Mouse (Mus musculus) small intestine, adult 2 months (tissue): Measurements from ENCODE around the gene Ppp1r12a. TPM values are rescaled to one million over a fixed set of nuclear protein-coding genes. Genes with fewer than 3 reads are reported as not detected.

ENCODE experiments used
- H3K27ac ChIP-seq: fragments of 200-500 bp; 2 replicates; pipeline ENCODE4 v1.5.1; 2012; ENCODE audit warnings: low read depth, low read length, control low read depth, inconsistent platforms; ENCODE audit not compliant: insufficient read depth
- H3K27me3 ChIP-seq: fragments of 200-500 bp; 2 replicates; pipeline ENCODE4 v1.6.1; 2012; ENCODE audit warnings: mild to moderate bottlenecking, moderate library complexity, low read length, inconsistent platforms; ENCODE audit not compliant: control insufficient read depth, insufficient read depth
- H3K36me3 ChIP-seq: fragments of 200-500 bp; 2 replicates; pipeline ENCODE4 v1.6.1; 2012; ENCODE audit warnings: mild to moderate bottlenecking, low read length, control low read depth, inconsistent platforms; ENCODE audit not compliant: control insufficient read depth, insufficient read depth
- H3K4me1 ChIP-seq: fragments of 200-500 bp; 2 replicates; pipeline ENCODE4 v1.6.1; 2012; ENCODE audit warnings: low read length, inconsistent platforms, mixed read lengths; ENCODE audit not compliant: control insufficient read depth, insufficient read depth, insufficient read length
- H3K4me3 ChIP-seq: fragments of 200-500 bp; 2 replicates; pipeline ENCODE4 v1.5.1; 2012; ENCODE audit warnings: low read depth, mild to moderate bottlenecking, control low read depth, inconsistent platforms, low read length, moderate library complexity
- CTCF ChIP-seq: fragments of 200-500 bp; IDR thresholded peaks from 2 replicates; pipeline ENCODE4 v1.5.1; 2012; ENCODE audit warnings: low read depth, mild to moderate bottlenecking, control low read depth, inconsistent platforms, low read length, moderate library complexity, mixed read lengths; ENCODE audit not compliant: insufficient replicate concordance, insufficient read length; ENCODE audit errors: extremely low read depth
- POLR2A ChIP-seq: fragments of 200-500 bp; IDR thresholded peaks from 2 replicates; pipeline ENCODE4 v1.6.1; 2012; ENCODE audit warnings: low read depth, mild to moderate bottlenecking, control low read depth, inconsistent platforms, low read length, moderate library complexity
- WGBS: fragments of 180-500 bp; shearing (Covaris S2); methylation state at CpG from one replicate; pipeline ENCODE4 v1.1.7; 2018; 5-methylcytosine and 5-hydroxymethylcytosine counted together
- polyA plus RNA-seq: library from polyadenylated mRNA; depleted of rRNA; stranded (reverse); fragments of >200 nt; gene quantifications from 2 replicates; pipeline ENCODE4 v1.2.3, GENCODE M21; 2012

The Ppp1r12a gene
- polyA plus RNA-seq, 1 experiment = 16.0 TPM

GRCm38 (mm10) chr10:108178285-108178848 lies 16.4 kb downstream of the Ppp1r12a start:
- Histone ChIP-seq H3K4me3 (no peak overlapping the region), H3K27ac (no peak overlapping the region), H3K4me1 (peaks cover 7% of the 10 kb centered on the region; the same call in 1 of the 2 replicates), H3K36me3 (no peaks in the 10 kb centered on the region), H3K27me3 (no peaks in the 10 kb centered on the region)
- TF ChIP-seq CTCF = no peak
- TF ChIP-seq POLR2A = no peak
- 61% methylated on average over 6 of the region's 6 CpGs for WGBS

- 43% methylated on average over 3 of the region's 3 CpGs for WGBS
- H3K27ac ChIP-seq = no peak overlapping the region
- TF ChIP-seq CTCF = no peak
- TF ChIP-seq POLR2A = no peak
Observed at GRCm38 (mm10) chr10:108179404-108179803, 17.4 kb downstream of the Ppp1r12a start.

GRCm38 (mm10) chr10:108180313-108180712 lies 18.3 kb downstream of the Ppp1r12a start:
- no peak overlapping the region for H3K4me3 ChIP-seq
- peaks cover 6% of the 10 kb centered on the region; the same call in 1 of the 2 replicates for H3K4me1 ChIP-seq
- H3K27me3 ChIP-seq = no peaks in the 10 kb centered on the region
- no peaks in the 10 kb centered on the region for H3K36me3 ChIP-seq
- no peak overlapping the region for H3K27ac ChIP-seq
- 78% methylated on average over 2 of the region's 2 CpGs for WGBS
- TF ChIP-seq CTCF (no peak), POLR2A (no peak)

More at GRCm38 (mm10) chr10:108179404-108179803, 17.4 kb downstream of the Ppp1r12a start:
- Histone ChIP-seq H3K4me1 (peaks cover 6% of the 10 kb centered on the region; the same call in 1 of the 2 replicates), H3K4me3 (no peak overlapping the region), H3K36me3 (no peaks in the 10 kb centered on the region), H3K27me3 (no peaks in the 10 kb centered on the region)

- WGBS = 69% methylated on average over 3 of the region's 3 CpGs
- Histone ChIP-seq H3K27ac (no peak overlapping the region), H3K36me3 (no peaks in the 10 kb centered on the region), H3K4me1 (peaks cover 6% of the 10 kb centered on the region; the same call in 1 of the 2 replicates), H3K4me3 (no peak overlapping the region), H3K27me3 (no peaks in the 10 kb centered on the region)
- TF ChIP-seq POLR2A (no peak), CTCF (no peak)
Observed at GRCm38 (mm10) chr10:108181893-108182292, 19.9 kb downstream of the Ppp1r12a start.

- H3K4me3 ChIP-seq = no peak overlapping the region
- H3K27me3 ChIP-seq = no peaks in the 10 kb centered on the region
- H3K27ac ChIP-seq = no peak overlapping the region
- H3K4me1 ChIP-seq = peaks cover 6% of the 10 kb centered on the region; the same call in 1 of the 2 replicates
- WGBS = 80% methylated on average over 4 of the region's 4 CpGs
- no peaks in the 10 kb centered on the region for H3K36me3 ChIP-seq
- TF ChIP-seq POLR2A = no peak
- no peak for TF ChIP-seq CTCF
Observed at GRCm38 (mm10) chr10:108182386-108182785, 20.4 kb downstream of the Ppp1r12a start.

- TF ChIP-seq CTCF (no peak), POLR2A (no peak)
- H3K4me1 ChIP-seq = peaks cover 5% of the 10 kb centered on the region; the same call in 1 of the 2 replicates
- H3K4me3 ChIP-seq = no peak overlapping the region
- WGBS = 73% methylated on average over 8 of the region's 8 CpGs
- no peaks in the 10 kb centered on the region for H3K36me3 ChIP-seq
- H3K27ac ChIP-seq = no peak overlapping the region
- H3K27me3 ChIP-seq = no peaks in the 10 kb centered on the region
Observed at GRCm38 (mm10) chr10:108184763-108185162, 22.8 kb downstream of the Ppp1r12a start.

GRCm38 (mm10) chr10:108185265-108185664 lies 23.3 kb downstream of the Ppp1r12a start:
- no peak for TF ChIP-seq POLR2A
- no peak for TF ChIP-seq CTCF
- WGBS = 65% methylated on average over 3 of the region's 3 CpGs
- Histone ChIP-seq H3K27me3 (no peaks in the 10 kb centered on the region), H3K4me1 (peaks cover 4% of the 10 kb centered on the region; the same call in 1 of the 2 replicates), H3K36me3 (no peaks in the 10 kb centered on the region), H3K4me3 (no peak overlapping the region), H3K27ac (no peak overlapping the region)

- TF ChIP-seq CTCF = no peak
- H3K27me3 ChIP-seq = no peaks in the 10 kb centered on the region; the same call in 1 of the 2 replicates
- peaks cover 3% of the 10 kb centered on the region; the same call in 1 of the 2 replicates for H3K4me1 ChIP-seq
- WGBS = 76% methylated on average over 2 of the region's 2 CpGs
- H3K4me3 ChIP-seq = no peak overlapping the region
- H3K36me3 ChIP-seq = no peaks in the 10 kb centered on the region
- no peak overlapping the region for H3K27ac ChIP-seq
Observed at GRCm38 (mm10) chr10:108189303-108189702, 27.3 kb downstream of the Ppp1r12a start.
